ENCODE assay signal across 11 mouse cellular contexts in genomic region chr4:120697799-120698484, GRCm38 (mm10). TPM values are rescaled to one million over a fixed set of nuclear protein-coding genes. Genes with fewer than 3 reads are reported as not detected.
DNase-seq lines count a peak whose midpoint lies in the region; ATAC-seq and TF ChIP-seq lines count a peak whose summit lies in the region.
"Had no signal": no experiment of that assay in that cellular context is flagged by ENCODE, and none has a peak within 500 bp of the region (broad histone marks: within the 10 kb centered on the region; RNA-seq: fewer than 3 reads in every experiment).

No protein-coding gene starts in this region.

- peaks cover 84% of the 10 kb centered on the region for H3K27me3 ChIP-seq in E14TG2a.4 (ENCODE audit: insufficient read depth, low read length)
- peaks cover 9% of the 10 kb centered on the region for H3K27me3 ChIP-seq in hindbrain, embryonic 11.5 days (ENCODE audit: control insufficient read depth, insufficient read depth, low read length)
- peaks cover 31% of the 10 kb centered on the region for H3K27me3 ChIP-seq in liver, embryonic 16.5 days (ENCODE audit: control insufficient read depth, insufficient read depth, low read depth, low read length)

- H3K9me3 ChIP-seq in E14TG2a.4 (ENCODE audit: low read length): no peaks in the 10 kb centered on the region
- H3K9me3 ChIP-seq in hindbrain, embryonic 11.5 days (ENCODE audit: control insufficient read depth, low read length): no peaks in the 10 kb centered on the region
- H3K9me3 ChIP-seq in liver, embryonic 16.5 days (replicated peaks; ENCODE audit: control insufficient read depth, low read length): no peaks in the 10 kb centered on the region

- H3K4me3 ChIP-seq in gastrocnemius, adult 2 months: no peak overlapping the region
- H3K4me3 ChIP-seq in E14TG2a.4 (replicated peaks; ENCODE audit: low read length): peak overlapping the region; percentile 77
- H3K4me3 ChIP-seq in hindbrain, embryonic 11.5 days (ENCODE audit: low read depth, low read length): no peak overlapping the region
- H3K4me3 ChIP-seq in liver, embryonic 16.5 days (ENCODE audit: low read depth, low read length): no peak overlapping the region

- no peak for TF ChIP-seq CTCF in gastrocnemius, adult 2 months (IDR thresholded peaks at IDR 0.05)
- no peak for TF ChIP-seq CTCF in E14TG2a.4 (conservative IDR thresholded peaks at IDR 0.05; ENCODE audit: low read length)

- no peak overlapping the region for H3K27ac ChIP-seq in gastrocnemius, adult 2 months
- no peak overlapping the region for H3K27ac ChIP-seq in hindbrain, embryonic 11.5 days (ENCODE audit: low read depth, low read length)
- H3K27ac ChIP-seq in liver, embryonic 16.5 days (ENCODE audit: low read length): no peak overlapping the region

- no peaks in the 10 kb centered on the region for H3K36me3 ChIP-seq in E14TG2a.4 (ENCODE audit: insufficient read depth, low read length)
- H3K36me3 ChIP-seq in hindbrain, embryonic 11.5 days (ENCODE audit: control insufficient read depth, insufficient read depth, low read length): no peaks in the 10 kb centered on the region
- H3K36me3 ChIP-seq in liver, embryonic 16.5 days (ENCODE audit: control insufficient read depth, insufficient read depth): no peaks in the 10 kb centered on the region

- H3K9ac ChIP-seq in hindbrain, embryonic 11.5 days (ENCODE audit: low read depth, low read length): no peak overlapping the region
- H3K9ac ChIP-seq in liver, embryonic 16.5 days (ENCODE audit: low read depth, low read length): no peak overlapping the region

- intact Hi-C loops in gastrocnemius, adult 2 months (cut with DNase I): no loop called here
- intact Hi-C loops in gastrocnemius, postnatal 36 days (cut with DNase I): no loop called here

- ATAC-seq in hindbrain, embryonic 11.5 days (ENCODE audit: low FRiP score): 0 out of 2 replicates have a peak, but pooled peaks have one; percentile 35
- ATAC-seq in liver, embryonic 16.5 days (ENCODE audit: low read depth): peak; percentile 48; the same call in 1 of the 2 replicates

- peak; percentile 15 for DNase-seq in gastrocnemius, adult 2 months
- DNase-seq in gastrocnemius, postnatal 36 days: no peak
- DNase-seq in hindbrain, embryonic 11.5 days (ENCODE audit: low spot score): no peak
- no peak for DNase-seq in layer of hippocampus, adult 18-20 months (ENCODE audit: low spot score in 2 of 2)
- DNase-seq in yolk sac, embryonic 10.5 days (ENCODE audit: low spot score): no peak
- DNase-seq in cerebellum, adult 11 months: no peak
- DNase-seq: adrenal gland, adult 2 months; kidney, postnatal 10 days had no signal

- 18% methylated on average over 35 of the region's 35 CpGs for WGBS in hindbrain, embryonic 11.5 days
- WGBS in liver, embryonic 16.5 days (ENCODE audit: insufficient replicate concordance): 14% methylated on average over 35 of the region's 35 CpGs

- peaks cover 16% of the 10 kb centered on the region for H3K4me1 ChIP-seq in E14TG2a.4 (replicated peaks; ENCODE audit: low read depth, low read length)
- H3K4me1 ChIP-seq in hindbrain, embryonic 11.5 days (replicated peaks; ENCODE audit: control insufficient read depth, insufficient read depth, low read length): no peaks in the 10 kb centered on the region
- H3K4me1 ChIP-seq in liver, embryonic 16.5 days (ENCODE audit: control insufficient read depth, low read depth, low read length): peaks cover 3% of the 10 kb centered on the region

- H3K4me2 ChIP-seq in hindbrain, embryonic 11.5 days (replicated peaks; ENCODE audit: low read depth, low read length): no peak overlapping the region; the same call in 1 of the 2 replicates
- H3K4me2 ChIP-seq in liver, embryonic 16.5 days (ENCODE audit: low read depth, low read length): 0 out of 2 replicates have a peak overlapping the region, but pooled peaks have one; percentile 22

RNA-seq across cellular contexts. Expression of gene Cited4, which starts 31.6 kb away (rescaled TPM):
- total RNA-seq in gastrocnemius, adult 2 months (2021): 10 to 100 TPM in 1 of 2 experiments, 1 to 10 TPM in 1; 9.9 to 16.3 TPM
- total RNA-seq in gastrocnemius, postnatal 36 days (2021): 10 to 100 TPM; 15.0 to 39.3 TPM
- polyA plus RNA-seq in hindbrain, embryonic 11.5 days (2014; fragmentation: Nextera tagmentation; extraction: Ambion mirVana): 6.9 and 7.8 TPM in 2 replicates
- polyA plus RNA-seq in liver, embryonic 16.5 days (2015; fragmentation: Nextera tagmentation; extraction: Ambion mirVana): 44.1 and 44.3 TPM in 2 replicates
- total RNA-seq in layer of hippocampus, adult 18-20 months (2021): 1 to 10 TPM; 1.4 to 1.7 TPM
- total RNA-seq: neutrophil, adult 5-6 weeks had no signal

RNA-seq across cellular contexts. Expression of gene Kcnq4, which starts 50.5 kb away (rescaled TPM):
- 10 to 100 TPM; 13.4 to 14.5 TPM for total RNA-seq in gastrocnemius, adult 2 months (2021)
- 10 to 100 TPM; 18.6 to 18.9 TPM for total RNA-seq in gastrocnemius, postnatal 36 days (2021)
- polyA plus RNA-seq in hindbrain, embryonic 11.5 days (2014; fragmentation: Nextera tagmentation; extraction: Ambion mirVana): 2.4 and 3.7 TPM in 2 replicates
- 0.05 and 0.14 TPM in 2 replicates for polyA plus RNA-seq in liver, embryonic 16.5 days (2015; fragmentation: Nextera tagmentation; extraction: Ambion mirVana)
- 1 to 10 TPM; 3.7 to 4.4 TPM for total RNA-seq in layer of hippocampus, adult 18-20 months (2021)
- total RNA-seq: neutrophil, adult 5-6 weeks had no signal

Comparison
In these comparisons a context has a peak if more than half of its experiments do, and no peak if none do; other contexts are left out.
1. RNA of gene Cited4, which starts 31.6 kb away (total RNA-seq): 15.0 to 39.3 TPM in gastrocnemius, postnatal 36 days and 9.9 to 16.3 TPM in gastrocnemius, adult 2 months; 1.4 to 1.7 TPM in layer of hippocampus, adult 18-20 months; every median in the first group is over 4 times any median in the second.